Mouse (Mus musculus) kidney, embryonic 16.5 days (tissue): ENCODE results near the gene Ryr2. TPM values are rescaled to one million over a fixed set of nuclear protein-coding genes. Genes with fewer than 3 reads are reported as not detected.

Experiments
- ATAC-seq: fragments of 200-750 bp; cut with Nextera tagmentation; 2 replicates; pipeline ENCODE4 v1.8.0; 2017; ENCODE audit warnings: moderate TSS enrichment; ENCODE audit not compliant: low FRiP score, low TSS enrichment
- H3K27ac ChIP-seq: fragments of 300-500 bp; sonication (generic); 2 replicates; pipeline ENCODE4 v1.5.1; 2014; ENCODE audit warnings: low read length
- H3K27me3 ChIP-seq: fragments of 300-500 bp; sonication (generic); 2 replicates; pipeline ENCODE4 v1.6.1; 2014; ENCODE audit warnings: low read length, control low read depth, mixed read lengths; ENCODE audit not compliant: insufficient read depth
- H3K36me3 ChIP-seq: fragments of 300-500 bp; sonication (generic); 2 replicates; pipeline ENCODE4 v1.6.1; 2014; ENCODE audit warnings: low read length, control low read depth, mixed read lengths; ENCODE audit not compliant: insufficient read depth
- H3K4me1 ChIP-seq: fragments of 300-500 bp; sonication (generic); 2 replicates; pipeline ENCODE4 v1.6.1; 2014; ENCODE audit warnings: low read length, control low read depth, mixed read lengths; ENCODE audit not compliant: insufficient read depth
- H3K4me2 ChIP-seq: fragments of 300-500 bp; sonication (generic); replicated peaks from 2 replicates; pipeline ENCODE4 v1.6.1; 2014; ENCODE audit warnings: low read depth, low read length
- H3K4me3 ChIP-seq: fragments of 300-500 bp; sonication (generic); 2 replicates; pipeline ENCODE4 v1.5.1; 2014; ENCODE audit warnings: mild to moderate bottlenecking, low read length
- H3K9ac ChIP-seq: fragments of 300-500 bp; sonication (generic); replicated peaks from 2 replicates; pipeline ENCODE4 v1.6.1; 2014; ENCODE audit warnings: low read length
- H3K9me3 ChIP-seq: fragments of 300-500 bp; sonication (generic); 2 replicates; pipeline ENCODE4 v1.6.1; 2016; ENCODE audit warnings: low read length, control low read depth
- WGBS: fragments of 180-500 bp; shearing (Covaris S2); extraction: QIAGEN DNeasy Blood & Tissue Kit; methylation state at CpG from one replicate; pipeline ENCODE4 v1.1.7; 2014; 5-methylcytosine and 5-hydroxymethylcytosine counted together
- polyA plus RNA-seq: library from polyadenylated mRNA; unstranded; fragments of >200 nt; fragmentation: Nextera tagmentation; extraction: Ambion mirVana; gene quantifications from 2 replicates; pipeline ENCODE4 v1.2.1, GENCODE M21; 2015

The Ryr2 gene
- polyA plus RNA-seq, 1 experiment from 2014 or later = 0.19 TPM

- Histone ChIP-seq H3K27ac (no peak overlapping the region), H3K4me3 (no peak overlapping the region), H3K9me3 (no peaks in the 10 kb centered on the region), H3K4me2 (no peak overlapping the region), H3K36me3 (no peaks in the 10 kb centered on the region), H3K9ac (no peak overlapping the region), H3K27me3 (no peaks in the 10 kb centered on the region), H3K4me1 (no peaks in the 10 kb centered on the region)
- WGBS = 32% methylated on average over 2 of the region's 2 CpGs
- ATAC-seq = no peak
Observed at GRCm38 (mm10) chr13:11533265-11533664, 573.5 kb downstream of the Ryr2 start.

DNA sequence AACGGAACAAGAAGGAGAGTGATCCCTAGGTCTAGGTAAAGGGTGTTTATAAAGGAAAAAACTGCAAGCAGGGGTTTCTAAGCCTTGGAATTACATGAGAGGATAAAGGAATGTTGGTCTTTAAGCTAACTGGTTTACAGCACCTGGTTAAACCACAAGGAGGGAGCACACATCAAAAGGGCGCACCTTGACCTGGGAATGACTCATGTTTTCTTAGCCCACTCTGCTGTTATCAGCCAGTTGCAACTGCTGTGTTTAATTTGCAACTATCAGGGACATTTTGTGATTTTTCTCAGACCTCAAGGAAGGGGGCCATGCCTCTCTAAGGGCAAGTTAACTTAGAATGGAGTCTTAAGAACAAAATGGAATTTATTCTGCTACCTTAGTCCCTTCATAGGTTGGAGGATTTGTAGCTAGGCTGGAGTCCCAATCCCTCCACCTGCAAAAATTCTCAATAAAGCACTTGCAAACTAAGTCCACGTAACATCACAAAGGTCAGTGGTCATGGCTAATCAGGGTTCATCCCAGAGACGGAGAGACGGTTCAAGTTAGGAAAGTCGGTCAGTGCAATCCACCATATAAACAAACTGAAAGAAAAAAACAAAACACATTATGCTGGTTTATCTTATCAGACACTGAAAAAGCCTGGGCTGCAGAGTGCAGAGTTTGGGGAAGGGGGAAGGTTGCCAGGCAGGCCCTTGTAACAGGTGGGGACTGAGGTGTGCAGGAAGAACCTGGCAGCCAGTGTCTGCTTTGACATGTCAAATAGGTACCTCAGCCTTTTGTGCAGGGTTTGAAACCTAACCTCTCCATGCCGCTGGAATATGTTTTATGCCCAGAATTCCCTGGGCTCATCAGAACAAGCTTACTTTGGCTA, 574.5 kb downstream of the Ryr2 start:
- Histone ChIP-seq H3K36me3 (no peaks in the 10 kb centered on the region), H3K27me3 (no peaks in the 10 kb centered on the region), H3K4me2 (no peak overlapping the region), H3K9me3 (no peaks in the 10 kb centered on the region), H3K9ac (no peak overlapping the region), H3K4me3 (no peak overlapping the region), H3K27ac (no peak overlapping the region), H3K4me1 (no peaks in the 10 kb centered on the region)
- 83% methylated on average over 7 of the region's 7 CpGs for WGBS
- no peak for ATAC-seq

- Histone ChIP-seq H3K9ac (no peak overlapping the region), H3K27me3 (no peaks in the 10 kb centered on the region), H3K4me1 (no peaks in the 10 kb centered on the region), H3K4me2 (no peak overlapping the region), H3K9me3 (no peaks in the 10 kb centered on the region), H3K27ac (no peak overlapping the region), H3K4me3 (no peak overlapping the region), H3K36me3 (no peaks in the 10 kb centered on the region)
- ATAC-seq = no peak
- 85% methylated on average over 4 of the region's 4 CpGs for WGBS
Observed at GRCm38 (mm10) chr13:11523612-11524011, 583.1 kb downstream of the Ryr2 start.

DNA sequence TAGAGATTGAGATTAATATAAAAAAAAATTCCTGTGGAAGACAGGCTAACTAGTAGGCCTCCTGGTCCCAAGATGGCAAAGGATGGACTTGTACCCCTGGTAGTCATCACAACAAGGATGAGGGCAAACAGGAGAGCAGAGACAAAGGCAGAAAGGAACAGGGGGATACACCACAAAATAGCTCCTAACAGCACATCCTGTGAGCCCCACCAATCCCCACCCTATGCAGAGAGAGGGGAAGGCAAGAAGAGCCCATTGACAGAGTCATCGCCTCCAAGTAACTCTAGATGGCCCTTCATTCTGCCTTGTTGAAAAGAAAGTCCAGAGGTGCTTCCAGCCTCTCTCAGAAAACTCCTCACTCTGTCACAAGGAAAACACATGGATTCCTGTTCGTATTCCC, 586.0 kb downstream of the Ryr2 start:
- Histone ChIP-seq H3K36me3 (no peaks in the 10 kb centered on the region), H3K27me3 (no peaks in the 10 kb centered on the region), H3K9ac (no peak overlapping the region), H3K4me1 (no peaks in the 10 kb centered on the region), H3K9me3 (no peaks in the 10 kb centered on the region), H3K4me2 (no peak overlapping the region), H3K27ac (no peak overlapping the region), H3K4me3 (no peak overlapping the region)
- 82% methylated on average over 2 of the region's 2 CpGs for WGBS
- ATAC-seq = no peak

GRCm38 (mm10) chr13:11511540-11512177, 595.1 kb downstream of the Ryr2 start:
- Histone ChIP-seq H3K4me3 (no peak overlapping the region), H3K4me2 (no peak overlapping the region), H3K36me3 (no peaks in the 10 kb centered on the region), H3K4me1 (no peaks in the 10 kb centered on the region), H3K27ac (no peak overlapping the region), H3K27me3 (no peaks in the 10 kb centered on the region), H3K9ac (no peak overlapping the region), H3K9me3 (no peaks in the 10 kb centered on the region)
- 67% methylated on average over 2 of the region's 2 CpGs for WGBS
- no peak for ATAC-seq

Other genes starting within 250 kb of the Ryr2 start
- 13.4 and 14.3 TPM in 2 replicates for gene Mtr, start 151.2 kb upstream of the Ryr2 start, polyA plus RNA-seq
- 8.6 and 9.8 TPM in 2 replicates for gene Actn2, start 233.8 kb upstream of the Ryr2 start, polyA plus RNA-seq